Mouse (Mus musculus) CH12.LX (cell line): ENCODE data around the gene Ralgapb. TPM values are rescaled to one million over a fixed set of nuclear protein-coding genes. Genes with fewer than 3 reads are reported as not detected.

Source experiments
- DNase-seq: peaks from one replicate; pipeline ENCODE4 v3.0.0-alpha.2; 2013; ENCODE audit errors: extremely low read depth
- H3K27ac ChIP-seq: 2 replicates; pipeline ENCODE4 v1.5.1; 2012; ENCODE audit warnings: low read depth, mild to moderate bottlenecking, control low read depth, moderate library complexity; ENCODE audit not compliant: insufficient read depth
- H3K27me3 ChIP-seq: replicated peaks from 2 replicates; pipeline ENCODE3; 2012; ENCODE audit warnings: inconsistent platforms
- H3K36me3 ChIP-seq, 2 experiments: replicated peaks in 1 of 2; 2 replicates each; pipeline versions ENCODE3 to v1.6.1; 2012; ENCODE audit warnings: inconsistent platforms in 1 of 2, low read length in 1 of 2, mild to moderate bottlenecking in 1 of 2, mixed read lengths in 1 of 2, moderate library complexity in 1 of 2; ENCODE audit not compliant: control insufficient read depth in 1 of 2, insufficient read depth in 1 of 2
- H3K4me1 ChIP-seq, 2 experiments: 2 replicates each; pipeline ENCODE4 v1.6.1; 2012; ENCODE audit warnings: inconsistent platforms in 1 of 2, moderate library complexity in 1 of 2; ENCODE audit not compliant: insufficient read depth in 2 of 2, control insufficient read depth in 1 of 2
- H3K4me2 ChIP-seq: 2 replicates; pipeline ENCODE4 v1.6.1; 2012; ENCODE audit warnings: low read depth, mild to moderate bottlenecking, control low read depth; ENCODE audit not compliant: poor library complexity, insufficient read depth, severe bottlenecking
- H3K4me3 ChIP-seq, 3 experiments: fragments of 150-350 bp in 1 of 3; sonication (generic) in 1 of 3; replicated peaks in 1 of 3; 2 replicates each; pipeline versions ENCODE3 to v1.5.1; 2011 to 2012; ENCODE audit warnings: low read depth in 2 of 3, low read length in 2 of 3, mild to moderate bottlenecking in 2 of 3, moderate library complexity in 2 of 3, control low read depth in 1 of 3, improper control_type of control experiment in 1 of 3, inconsistent platforms in 1 of 3, mixed read lengths in 1 of 3; ENCODE audit not compliant: poor library complexity in 1 of 3
- H3K79me2 ChIP-seq: replicated peaks from 2 replicates; pipeline ENCODE4 v1.6.1; 2012; ENCODE audit warnings: mild to moderate bottlenecking, moderate library complexity; ENCODE audit not compliant: control insufficient read depth, poor library complexity, insufficient read depth, severe bottlenecking; ENCODE audit errors: extremely low read depth
- H3K9ac ChIP-seq: 2 replicates; pipeline ENCODE4 v1.6.1; 2012; ENCODE audit warnings: low read depth, mild to moderate bottlenecking, control low read depth, moderate library complexity; ENCODE audit not compliant: insufficient read depth
- H3K9me3 ChIP-seq: replicated peaks from 2 replicates; pipeline ENCODE3; 2012; ENCODE audit warnings: low read length, inconsistent platforms, mixed read lengths
- BHLHE40 ChIP-seq: IDR thresholded peaks from 2 replicates; pipeline ENCODE4 v1.6.1; 2011; ENCODE audit warnings: mild to moderate bottlenecking, low read depth, low read length, improper control_type of control experiment
- CHD2 ChIP-seq: IDR thresholded peaks from 2 replicates; pipeline ENCODE4 v1.6.1; 2011; ENCODE audit warnings: low read length, improper control_type of control experiment
- E2F4 ChIP-seq: IDR thresholded peaks from 2 replicates; pipeline ENCODE4 v1.6.1; 2011; ENCODE audit warnings: low read depth, low read length, improper control_type of control experiment; ENCODE audit not compliant: insufficient replicate concordance
- ELF1 ChIP-seq: IDR thresholded peaks from 2 replicates; pipeline ENCODE4 v1.6.1; 2014; ENCODE audit warnings: low read depth, mild to moderate bottlenecking, inconsistent platforms, low read length, improper control_type of control experiment
- ETS1 ChIP-seq: conservative IDR thresholded peaks from 2 replicates; pipeline ENCODE4 v1.6.1; 2012; ENCODE audit warnings: low read depth, mild to moderate bottlenecking, inconsistent platforms, low read length, improper control_type of control experiment, moderate library complexity
- GABPA ChIP-seq: IDR thresholded peaks from 2 replicates; pipeline ENCODE4 v1.6.1; 2012; ENCODE audit warnings: low read depth, low read length, improper control_type of control experiment, inconsistent platforms; ENCODE audit not compliant: insufficient replicate concordance
- IRF4 ChIP-seq: IDR thresholded peaks from 2 replicates; pipeline ENCODE4 v1.6.1; 2014; ENCODE audit warnings: low read depth, mild to moderate bottlenecking, inconsistent platforms, low read length, improper control_type of control experiment
- JUND ChIP-seq: conservative IDR thresholded peaks from 2 replicates; pipeline ENCODE4 v1.6.1; 2011; ENCODE audit warnings: low read depth, low read length, improper control_type of control experiment
- KAT2A ChIP-seq: IDR thresholded peaks from 2 replicates; pipeline ENCODE4 v1.6.1; 2012; ENCODE audit warnings: low read length, improper control_type of control experiment, inconsistent platforms; ENCODE audit not compliant: insufficient replicate concordance
- MAFK ChIP-seq: IDR thresholded peaks from 2 replicates; pipeline ENCODE4 v1.6.1; 2011; ENCODE audit warnings: low read length, improper control_type of control experiment; ENCODE audit not compliant: insufficient replicate concordance
- MAZ ChIP-seq: IDR thresholded peaks from 2 replicates; pipeline ENCODE4 v1.6.1; 2012; ENCODE audit warnings: low read depth, mild to moderate bottlenecking, inconsistent platforms, low read length, improper control_type of control experiment, moderate library complexity
- MEF2A ChIP-seq: IDR thresholded peaks from 2 replicates; pipeline ENCODE4 v1.6.1; 2014; ENCODE audit warnings: low read depth, mild to moderate bottlenecking, inconsistent platforms, low read length, improper control_type of control experiment, borderline replicate concordance
- MXI1 ChIP-seq: IDR thresholded peaks from 2 replicates; pipeline ENCODE4 v1.6.1; 2011; ENCODE audit warnings: mild to moderate bottlenecking, low read depth, low read length, improper control_type of control experiment
- NELFE ChIP-seq: IDR thresholded peaks from 2 replicates; pipeline ENCODE4 v1.6.1; 2011; ENCODE audit warnings: low read depth, low read length, improper control_type of control experiment
- NRF1 ChIP-seq: IDR thresholded peaks from 2 replicates; pipeline ENCODE4 v1.6.1; 2014; ENCODE audit warnings: low read depth, mild to moderate bottlenecking, inconsistent platforms, low read length, improper control_type of control experiment, moderate library complexity
- PAX5 ChIP-seq: IDR thresholded peaks from 2 replicates; pipeline ENCODE4 v1.6.1; 2012; ENCODE audit warnings: low read length, inconsistent platforms, mixed read lengths
- RCOR1 ChIP-seq: conservative IDR thresholded peaks from 2 replicates; pipeline ENCODE4 v1.6.1; 2012; ENCODE audit warnings: low read depth, mild to moderate bottlenecking, inconsistent platforms, low read length, improper control_type of control experiment
- SIN3A ChIP-seq: IDR thresholded peaks from 2 replicates; pipeline ENCODE4 v1.6.1; 2012; ENCODE audit warnings: low read length, improper control_type of control experiment, inconsistent platforms
- TCF12 ChIP-seq: IDR thresholded peaks from 2 replicates; pipeline ENCODE4 v1.6.1; 2014; ENCODE audit warnings: low read depth, mild to moderate bottlenecking, inconsistent platforms, low read length, improper control_type of control experiment
- ZMIZ1 ChIP-seq: IDR thresholded peaks from 2 replicates; pipeline ENCODE4 v1.6.1; 2012; ENCODE audit warnings: low read depth, mild to moderate bottlenecking, inconsistent platforms, low read length, improper control_type of control experiment
- ZNF384 ChIP-seq: IDR thresholded peaks from 2 replicates; pipeline ENCODE4 v1.6.1; 2012; ENCODE audit warnings: low read depth, low read length, improper control_type of control experiment, inconsistent platforms
- dilution Hi-C: fragments of 300-500 bp; cut with MboI; formaldehyde crosslinking; loops from 2 replicates; pipeline ENCODE4 v1.14.3; 2020; ENCODE audit warnings: low sequenced_read_pairs; ENCODE audit not compliant: extremely low pct_unique_long_range_greater_than_20kb, extremely low pct_ligation_motif_present
- in situ Hi-C: fragments of 300-500 bp; cut with MboI; formaldehyde crosslinking; loops from 3 replicates; pipeline ENCODE4 v1.14.3; 2019; ENCODE audit warnings: low sequenced_read_pairs, low pct_ligation_motif_present, low pct_unique_long_range_greater_than_20kb, mixed read lengths
- polyA plus RNA-seq: library from polyadenylated mRNA; unstranded; fragments of >175 nt; gene quantifications from 2 replicates; pipeline ENCODE4 v1.2.1, GENCODE M21; 2012; ENCODE audit warnings: low read depth; ENCODE audit not compliant: insufficient read length
- total RNA-seq, 2 experiments: library from RNA; depleted of rRNA; stranded (reverse); fragments of 300-350 nt in 1 of 2; fragments of >200 nt in 1 of 2; gene quantifications; 2 replicates each; pipeline ENCODE4 v1.2.3; 2012 to 2014

The Ralgapb gene
- total and polyA plus RNA-seq, 3 experiments: 10.7 to 18.4 (median 12.9) TPM

- dilution Hi-C loops: no loop called here
- TF ChIP-seq ELF1: no peak
- no peak for TF ChIP-seq NELFE
- TF ChIP-seq MAFK: no peak
- TF ChIP-seq MXI1: no peak
- TF ChIP-seq IRF4: no peak
- no peak for TF ChIP-seq MAZ
- TF ChIP-seq KAT2A: no peak
- TF ChIP-seq PAX5: no peak
- H3K27ac ChIP-seq: no peak overlapping the region
These were observed 44.4 kb upstream of the Ralgapb start for GRCm38 (mm10) chr2:158365099-158365850.

DNA sequence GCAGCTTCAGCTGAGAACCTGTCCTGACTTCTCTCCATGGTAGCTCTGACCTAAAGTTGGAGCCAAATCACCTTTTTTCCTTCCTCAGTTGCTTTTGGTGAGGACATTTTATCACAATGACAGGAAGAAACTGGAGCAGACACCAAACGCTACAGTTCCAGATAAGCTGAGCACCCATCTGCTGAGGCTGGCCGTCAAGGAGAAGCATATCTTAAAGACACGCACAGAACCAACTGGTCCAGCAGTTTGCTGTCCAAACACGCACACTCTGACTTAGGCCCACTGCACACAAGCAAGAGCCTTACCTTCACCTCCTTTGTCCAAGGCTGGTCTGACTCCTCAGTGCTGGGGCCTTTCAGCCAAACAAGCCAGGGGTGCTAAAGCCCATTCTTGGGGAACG, 42.0 kb upstream of the Ralgapb start:
- Histone ChIP-seq H3K9ac (no peak overlapping the region), H3K4me3 (no peak overlapping the region), H3K4me1 (peaks cover 0 to 3% of the 10 kb centered on the region in 2 experiments; a peak in 1 of 4 replicates), H3K4me2 (no peak overlapping the region), H3K9me3 (no peaks in the 10 kb centered on the region), H3K27me3 (no peaks in the 10 kb centered on the region)
- no peak for DNase-seq
- in situ Hi-C loops: loop anchor here (25.0 kb wide), 1 partner anchor 270 kb away; no protein-coding TSS in a partner anchor
- TF ChIP-seq BHLHE40: no peak
- no peak for TF ChIP-seq CHD2
- TF ChIP-seq GABPA: no peak
- TF ChIP-seq MEF2A: no peak
- TF ChIP-seq JUND: no peak
- no peak for TF ChIP-seq SIN3A
- no peak for TF ChIP-seq RCOR1
- TF ChIP-seq IRF4: no peak
- no peak for TF ChIP-seq ZNF384
- TF ChIP-seq TCF12: no peak
- no peak for TF ChIP-seq ETS1
- TF ChIP-seq ZMIZ1: no peak
- TF ChIP-seq NRF1: no peak
- TF ChIP-seq E2F4: no peak
- TF ChIP-seq, all 38 proteins: peak for 0
- H3K79me2 ChIP-seq: no peaks in the 10 kb centered on the region
- no peak overlapping the region for H3K27ac ChIP-seq
- H3K36me3 ChIP-seq: no peaks in the 10 kb centered on the region
- dilution Hi-C loops: no loop called here

More at GRCm38 (mm10) chr2:158365099-158365850, 44.4 kb upstream of the Ralgapb start:
- H3K4me2 ChIP-seq: no peak overlapping the region
- no peak for DNase-seq
- H3K4me3 ChIP-seq: no peak overlapping the region
- H3K4me1 ChIP-seq: peaks cover 0 to 7% of the 10 kb centered on the region in 2 experiments; a peak in 2 of 4 replicates
- in situ Hi-C loops: loop anchor here (25.0 kb wide), 1 partner anchor 272 kb away; no protein-coding TSS in a partner anchor
- H3K27me3 ChIP-seq: no peaks in the 10 kb centered on the region
- peaks cover 1 to 4% of the 10 kb centered on the region in 2 experiments for H3K36me3 ChIP-seq
- no peak overlapping the region for H3K9ac ChIP-seq
- peaks cover 11% of the 10 kb centered on the region for H3K79me2 ChIP-seq
- no peaks in the 10 kb centered on the region for H3K9me3 ChIP-seq
